Mouse (Mus musculus): ENCODE measurements around the gene Gm49396. TPM values are rescaled to one million over a fixed set of nuclear protein-coding genes. Genes with fewer than 3 reads are reported as not detected.

The Gm49396 gene
- polyA plus RNA-seq, 1 experiment: 5.3 TPM

DNA sequence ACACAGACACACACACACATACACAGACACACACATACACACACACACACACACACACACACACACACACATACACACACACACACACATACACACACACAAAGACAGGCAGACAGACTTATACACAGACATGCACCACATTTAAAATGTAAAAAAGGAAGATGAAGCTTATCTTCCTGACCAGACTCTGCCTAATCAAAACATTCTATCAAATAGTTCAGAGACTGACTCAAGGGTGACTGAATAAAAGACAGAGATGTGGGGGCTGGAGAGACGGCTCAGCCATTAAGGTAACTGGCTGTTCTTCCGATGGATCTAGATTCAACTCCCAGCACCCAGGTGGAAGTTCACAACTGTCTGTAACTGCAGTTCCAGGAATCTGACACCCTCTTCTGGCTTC is 18.8 kb upstream of the Gm49396 start:
- TF ChIP-seq GATA1 (IDR thresholded peaks at IDR 0.05; ENCODE audit: low read length): peak; percentile 37

DNA sequence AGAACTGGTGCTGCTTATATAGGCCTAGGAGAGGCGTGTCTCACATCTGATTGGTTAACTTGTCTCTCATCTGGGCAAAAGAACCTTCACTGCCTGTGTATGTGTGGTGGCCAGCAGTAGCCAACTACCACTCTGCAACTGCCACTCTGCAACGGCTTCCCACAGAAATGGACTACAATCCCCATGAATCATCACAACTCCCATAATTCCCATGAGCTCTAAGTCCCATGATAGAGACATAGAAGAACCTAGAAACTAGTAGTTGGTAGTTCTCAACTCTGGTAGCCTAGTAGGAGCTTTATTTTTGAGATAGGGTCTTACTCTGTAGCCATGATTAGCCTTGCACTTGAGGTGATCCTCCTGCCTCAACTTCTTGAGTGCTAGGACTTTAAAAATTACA is 13.3 kb upstream of the Gm49396 start:
- no peak for TF ChIP-seq GATA1 (IDR thresholded peaks at IDR 0.05; ENCODE audit: low read length)

DNA sequence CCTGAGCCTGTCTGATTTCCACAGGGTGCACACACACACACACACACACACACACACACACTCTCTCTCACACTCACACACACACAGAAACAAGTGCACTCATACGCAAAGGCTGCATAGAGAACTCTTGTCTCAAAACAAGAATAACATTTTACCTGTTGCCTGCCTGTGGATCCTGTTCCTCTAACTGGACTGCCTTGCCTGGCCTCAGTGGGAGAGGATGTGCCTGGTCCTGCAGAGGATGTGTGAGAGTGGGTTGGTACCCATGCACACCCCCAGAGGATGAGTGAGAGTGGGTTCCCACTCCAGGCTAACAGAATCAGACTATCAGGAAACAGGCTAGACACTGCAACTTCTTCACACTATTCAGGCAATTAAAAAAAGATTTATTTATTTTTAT is 12.5 kb upstream of the Gm49396 start:
- TF ChIP-seq GATA1 (IDR thresholded peaks at IDR 0.05; ENCODE audit: low read length): no peak

DNA sequence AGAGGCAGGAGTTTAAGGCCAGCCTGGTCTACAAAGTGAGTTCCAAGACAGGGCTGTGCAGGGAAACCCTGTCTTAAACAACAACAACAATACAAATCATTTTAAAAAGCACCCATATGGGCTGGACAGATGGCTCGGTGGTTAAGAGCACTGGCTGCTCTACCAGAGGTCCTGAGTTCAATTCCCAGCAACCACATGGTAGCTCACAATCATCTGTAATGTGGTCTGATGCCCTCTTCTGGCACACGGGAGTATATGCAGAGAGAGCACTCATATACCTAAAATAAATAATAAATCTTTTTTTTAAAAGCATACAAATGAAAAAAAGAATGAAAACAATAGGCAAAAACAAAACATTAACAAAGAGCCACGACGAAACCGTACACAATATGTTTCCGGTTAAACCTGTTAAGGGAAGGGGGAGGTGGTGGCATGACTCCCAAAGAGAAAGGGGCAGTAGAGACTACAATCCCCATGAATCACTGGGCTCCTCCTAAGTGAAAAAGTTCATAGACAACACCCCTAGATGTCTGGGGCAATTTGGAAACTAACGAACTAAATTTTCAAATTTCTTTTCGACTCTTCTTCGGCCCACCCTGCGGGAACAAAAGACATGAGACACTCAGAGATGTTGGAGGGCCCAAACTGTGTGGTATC is 11.6 kb upstream of the Gm49396 start:
- TF ChIP-seq GATA1 (IDR thresholded peaks at IDR 0.05; ENCODE audit: low read length): no peak

DNA sequence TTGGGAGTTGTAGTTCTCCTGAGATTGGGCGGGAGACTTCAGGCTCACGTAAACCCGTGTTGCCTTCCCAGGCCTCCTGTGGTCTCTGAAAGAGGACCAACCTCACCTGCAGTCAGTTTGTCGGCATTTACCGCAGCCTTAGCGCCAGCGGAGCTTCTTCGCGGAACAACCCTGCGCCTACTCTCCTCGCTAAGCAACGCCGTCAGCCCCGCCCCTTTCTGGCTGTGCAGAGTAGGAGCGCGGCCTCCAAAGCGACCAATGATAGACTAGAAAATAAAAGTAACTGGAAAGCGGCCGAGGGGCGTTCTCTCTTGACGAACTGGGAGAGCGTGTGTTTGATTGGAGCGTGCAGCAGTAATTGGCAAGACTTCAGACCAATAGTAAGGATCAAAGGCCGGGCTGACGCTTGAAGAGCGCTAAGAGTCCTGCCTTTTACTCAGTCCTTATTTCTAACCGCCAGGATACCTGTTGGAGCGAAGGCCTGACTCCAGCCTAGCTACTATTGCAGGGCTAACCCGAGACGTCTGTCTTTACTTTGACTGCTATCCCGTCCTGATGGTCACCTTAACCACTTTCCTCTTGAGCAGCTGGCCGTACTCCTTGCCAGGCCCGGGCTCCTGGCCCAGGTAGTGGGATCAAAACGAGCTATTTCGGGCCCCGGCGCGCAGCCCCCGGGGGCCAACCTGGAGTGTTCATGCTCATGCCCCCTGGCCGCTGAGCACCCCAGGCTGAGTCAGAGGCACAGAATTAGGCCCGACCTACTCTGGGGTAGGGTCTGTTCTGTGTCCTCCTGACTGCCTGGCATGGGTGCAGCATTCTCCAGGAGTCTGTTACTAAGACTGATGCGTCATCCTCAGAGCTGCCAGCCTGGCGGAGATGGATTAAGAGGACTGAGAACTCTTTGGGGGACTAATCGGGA is 10.8 kb upstream of the Gm49396 start, which contains the start of the genes Hspb6 and Proser3:
Gene Hspb6 (plus strand): TSS at position 77 of the 919 bp plus-strand sequence.
Gene Proser3 (minus strand): TSS at position 198 of the 919 bp plus-strand sequence.
- no peak for TF ChIP-seq GATA1 (IDR thresholded peaks at IDR 0.05; ENCODE audit: low read length)

DNA sequence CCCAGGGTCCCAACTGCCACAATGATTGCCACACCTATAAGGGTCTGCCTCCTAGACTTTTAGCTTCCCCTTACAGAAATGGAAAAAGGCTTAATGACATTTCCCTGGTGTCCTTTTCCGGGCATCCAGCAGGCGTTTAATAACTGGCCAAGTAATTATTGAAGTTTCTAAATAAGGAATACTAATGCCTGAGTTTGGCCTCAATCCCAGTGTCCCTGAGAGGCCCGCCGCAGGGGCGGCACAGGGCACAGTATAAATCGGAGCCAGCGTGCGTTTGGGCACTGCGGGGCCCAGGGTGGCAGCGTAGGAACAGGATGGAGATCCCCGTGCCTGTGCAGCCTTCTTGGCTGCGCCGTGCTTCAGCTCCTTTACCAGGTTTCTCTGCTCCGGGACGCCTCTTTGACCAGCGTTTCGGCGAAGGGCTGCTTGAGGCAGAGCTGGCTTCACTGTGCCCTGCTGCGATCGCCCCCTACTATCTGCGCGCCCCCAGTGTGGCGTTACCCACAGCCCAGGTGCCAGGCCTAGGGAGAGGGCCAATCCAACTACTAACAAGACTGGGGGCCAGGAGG is 10.0 kb upstream of the Gm49396 start:
- TF ChIP-seq GATA1 (IDR thresholded peaks at IDR 0.05; ENCODE audit: low read length): no peak

DNA sequence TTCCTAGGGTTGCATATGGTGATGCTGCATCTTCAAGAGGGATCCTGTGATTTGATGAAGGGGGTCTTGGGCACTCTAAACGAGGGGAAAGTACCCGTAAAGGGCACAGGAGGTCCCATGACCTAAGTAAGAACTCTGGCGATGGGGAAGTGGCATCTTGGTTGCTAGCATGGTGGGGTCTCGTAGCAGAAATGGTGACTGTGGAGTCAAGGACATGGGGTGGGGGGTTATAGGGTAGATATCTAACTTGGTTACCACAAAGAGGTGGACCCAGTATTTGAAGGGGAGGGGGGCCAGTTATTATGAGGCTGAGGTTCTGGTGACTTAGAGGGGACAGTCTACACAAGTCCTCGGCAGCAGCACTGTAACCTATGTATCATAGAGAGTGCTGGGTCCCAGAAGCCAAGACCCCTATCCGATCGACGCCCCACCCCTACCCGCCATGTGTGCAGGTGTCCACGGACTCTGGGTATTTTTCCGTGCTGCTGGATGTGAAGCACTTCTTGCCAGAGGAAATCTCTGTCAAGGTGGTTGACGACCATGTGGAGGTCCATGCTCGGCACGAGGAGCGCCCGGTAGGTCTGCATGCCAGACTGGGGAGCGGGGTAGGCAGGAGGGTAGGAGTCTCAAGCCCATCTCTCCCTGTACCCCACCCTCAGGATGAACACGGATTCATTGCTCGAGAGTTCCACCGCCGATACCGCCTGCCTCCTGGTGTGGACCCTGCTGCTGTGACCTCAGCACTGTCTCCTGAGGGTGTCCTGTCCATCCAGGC is 9.1 kb upstream of the Gm49396 start:
- no peak for TF ChIP-seq GATA1 (IDR thresholded peaks at IDR 0.05; ENCODE audit: low read length)

DNA sequence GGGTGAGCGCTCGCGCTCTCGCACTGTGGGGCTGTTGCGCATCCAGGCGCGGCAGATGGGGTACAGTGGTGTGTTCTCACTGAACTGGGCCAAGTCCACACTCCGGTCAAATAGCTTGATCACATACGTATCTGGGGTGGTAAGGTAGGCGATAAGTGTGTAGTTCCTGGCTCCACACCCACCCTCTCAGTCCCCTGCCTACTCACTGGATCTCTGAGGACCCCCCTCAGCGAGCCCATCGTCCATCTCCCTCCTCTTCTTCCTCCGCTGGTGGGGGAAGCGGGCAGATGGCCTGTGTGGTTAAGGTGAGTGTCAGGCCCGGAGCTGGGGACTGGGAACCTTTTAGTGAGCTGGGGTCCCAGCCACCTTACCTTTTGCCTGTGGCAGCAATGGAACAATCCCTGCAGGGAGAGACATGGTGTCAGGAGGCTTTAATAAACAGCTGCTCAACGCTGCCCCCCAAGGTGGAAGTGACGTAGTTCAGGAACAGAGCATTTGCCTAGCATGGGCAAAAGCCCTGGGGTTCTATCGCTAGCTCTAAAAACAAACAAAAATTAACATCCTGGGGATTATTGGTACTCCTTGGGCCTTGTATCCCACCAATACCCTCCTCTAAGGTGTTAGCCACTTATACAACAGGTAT is 6.1 kb upstream of the Gm49396 start:
- no peak for TF ChIP-seq GATA1 (IDR thresholded peaks at IDR 0.05; ENCODE audit: low read length)

DNA sequence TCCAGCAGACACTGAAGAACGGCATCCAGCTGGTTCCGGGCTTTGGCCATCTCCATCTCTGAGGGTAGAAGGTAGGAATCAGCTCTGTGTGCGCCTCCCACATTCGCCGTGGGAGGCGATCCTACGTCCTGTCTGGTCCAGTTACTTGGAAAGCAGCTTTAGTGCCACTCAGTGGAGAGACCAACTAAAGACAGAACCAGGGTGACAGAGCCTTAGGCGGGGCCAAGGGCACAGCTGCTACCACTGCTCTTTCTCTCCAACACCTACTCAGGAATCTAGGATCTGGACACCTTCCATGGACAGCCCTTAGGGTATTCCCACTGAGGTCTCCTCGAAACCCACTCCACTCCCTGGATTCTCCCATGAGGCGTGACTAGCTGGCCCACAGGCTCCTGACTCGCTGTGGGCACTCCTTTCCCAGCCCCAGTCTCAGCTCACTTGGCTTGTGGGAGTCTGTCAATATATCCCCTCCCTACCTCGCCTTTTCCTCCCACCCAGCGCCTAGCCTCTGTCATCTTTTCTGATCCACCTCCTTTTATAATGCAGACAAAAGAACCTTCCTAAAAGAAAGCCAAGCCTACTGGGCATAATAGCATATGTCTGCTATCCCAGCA is 5.1 kb upstream of the Gm49396 start:
- TF ChIP-seq GATA1 (IDR thresholded peaks at IDR 0.05; ENCODE audit: low read length): no peak

DNA sequence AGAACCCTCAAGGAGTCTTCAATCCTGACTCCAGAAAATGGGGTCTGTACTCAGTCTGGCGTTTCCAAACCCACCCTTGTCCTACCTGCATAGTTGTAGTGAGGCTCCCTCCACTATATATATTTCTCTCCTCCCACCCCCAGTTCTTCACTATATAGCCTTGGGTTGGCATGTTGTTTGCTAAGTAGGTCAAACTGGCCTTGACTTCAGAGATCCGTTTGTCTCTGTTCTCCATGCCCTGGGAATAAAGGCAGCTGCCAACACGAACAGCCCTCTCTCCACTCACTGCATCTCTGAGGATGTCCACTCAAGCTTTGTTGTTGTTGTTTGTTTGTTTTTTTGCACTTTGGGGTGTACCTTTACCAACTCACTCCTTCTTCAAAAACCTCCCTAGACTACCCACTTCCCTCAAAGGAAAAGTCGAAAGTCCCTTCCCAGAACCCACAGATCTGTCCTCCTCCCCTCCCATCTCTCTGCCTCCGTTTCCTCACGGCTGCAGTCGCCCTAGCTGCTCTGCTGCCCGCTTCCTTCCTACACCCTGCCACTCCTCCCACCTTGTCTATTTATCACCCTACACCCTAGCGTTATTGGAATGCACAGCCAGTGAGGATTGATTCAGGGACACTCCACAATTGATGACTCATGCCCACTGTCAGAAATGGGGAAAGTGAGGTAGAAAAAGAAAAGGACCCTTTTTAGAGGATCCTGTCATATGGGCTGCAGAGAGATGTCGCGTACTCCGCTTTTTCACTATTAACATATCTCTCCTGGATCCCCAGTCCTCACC is 4.3 kb upstream of the Gm49396 start:
- no peak for TF ChIP-seq GATA1 (IDR thresholded peaks at IDR 0.05; ENCODE audit: low read length)

DNA sequence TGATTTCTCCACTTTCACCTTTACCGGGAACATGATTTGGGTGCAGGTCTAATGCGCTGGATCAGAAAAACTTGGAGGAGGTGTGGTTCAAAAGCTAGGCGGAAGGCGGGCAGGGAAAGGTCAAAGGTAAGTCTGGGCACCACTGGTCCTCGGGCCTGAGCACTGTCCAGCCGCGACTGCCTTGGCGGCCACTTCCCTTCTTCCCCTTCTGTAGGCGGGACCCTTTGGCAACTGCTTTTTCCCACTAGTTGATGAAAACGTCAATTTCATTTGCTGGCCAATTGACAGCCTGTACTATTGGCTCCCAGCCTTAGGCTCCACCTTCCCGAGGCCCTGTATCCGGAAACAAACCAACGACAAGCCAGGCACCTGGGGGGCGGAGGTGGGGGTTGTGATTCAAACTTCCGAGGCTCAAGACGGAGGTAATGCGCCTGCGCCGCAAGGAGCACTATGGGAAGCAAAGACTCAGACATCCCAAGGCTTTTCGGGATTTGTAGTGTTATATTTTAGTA is 3.6 kb upstream of the Gm49396 start, which contains the start of gene Lin37:
Gene Lin37 (minus strand): TSS at position 396 of the 512 bp plus-strand sequence.
- no peak for TF ChIP-seq GATA1 (IDR thresholded peaks at IDR 0.05; ENCODE audit: low read length)

DNA sequence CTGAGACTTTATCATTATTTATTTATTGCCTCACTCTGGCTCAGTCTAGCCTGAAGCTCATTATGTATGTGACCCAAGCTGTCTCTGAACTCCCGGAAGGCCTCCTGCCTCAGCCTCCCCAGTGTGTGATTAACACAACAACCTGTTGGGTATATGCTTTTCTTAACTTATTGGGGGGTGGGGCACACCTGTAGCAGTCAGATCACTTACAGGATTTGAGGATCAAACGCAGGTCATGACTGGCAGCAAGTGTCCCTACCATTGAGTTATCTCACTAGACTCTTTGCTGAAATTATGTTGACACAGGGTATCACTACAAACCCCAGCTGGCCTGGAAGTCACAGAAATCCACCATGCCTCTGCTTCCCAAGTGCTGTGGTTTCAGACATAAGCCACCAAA is 2.8 kb upstream of the Gm49396 start:
- no peak for TF ChIP-seq GATA1 (IDR thresholded peaks at IDR 0.05; ENCODE audit: low read length)

DNA sequence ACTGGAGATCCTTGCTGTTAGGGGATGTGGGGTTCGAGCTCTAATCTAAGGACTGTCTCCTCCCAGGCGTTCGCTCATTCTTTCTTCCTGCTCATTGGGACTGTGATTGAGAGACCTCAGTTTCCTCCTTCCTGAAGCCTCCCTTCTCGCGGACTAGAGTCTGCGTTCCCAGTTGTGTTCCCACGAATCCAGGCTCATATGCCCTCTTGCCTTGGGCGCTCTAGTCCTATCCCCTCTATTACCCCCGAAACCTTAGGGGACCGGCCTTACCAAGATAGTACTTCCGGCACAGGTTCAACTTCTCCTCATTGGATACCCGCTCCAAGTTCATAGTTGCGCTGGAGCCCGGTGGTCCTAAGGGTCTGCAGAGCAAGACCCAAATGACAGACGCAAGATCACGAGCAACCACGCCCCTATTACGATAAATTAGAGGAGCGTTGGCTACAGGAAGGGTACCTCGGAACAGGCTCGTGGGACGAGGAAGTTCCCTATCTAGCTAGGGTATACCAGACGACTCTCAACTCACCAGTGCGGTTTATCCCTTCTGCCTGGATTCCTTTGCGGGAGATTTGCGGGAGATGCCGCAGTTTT is 523 bp upstream of the Gm49396 start:
- no peak for TF ChIP-seq GATA1 (IDR thresholded peaks at IDR 0.05; ENCODE audit: low read length)

Measured in G1E-ER4 (cell line).